Mouse (Mus musculus) layer of hippocampus, postnatal 36 days (tissue): ENCODE results near the gene Pum1. TPM values are rescaled to one million over a fixed set of nuclear protein-coding genes. Genes with fewer than 3 reads are reported as not detected.

Experiments
- DNase-seq, 2 experiments: peaks; one replicate each; pipeline ENCODE4 v3.0.0; 2022
- total RNA-seq, 2 experiments: library from RNA; stranded (reverse); gene quantifications; 2 replicates each; pipeline ENCODE4 v1.2.3; 2021

Pum1 gene
- total RNA-seq, 2 experiments from 2014 or later, result 116 to 126 TPM

DNA sequence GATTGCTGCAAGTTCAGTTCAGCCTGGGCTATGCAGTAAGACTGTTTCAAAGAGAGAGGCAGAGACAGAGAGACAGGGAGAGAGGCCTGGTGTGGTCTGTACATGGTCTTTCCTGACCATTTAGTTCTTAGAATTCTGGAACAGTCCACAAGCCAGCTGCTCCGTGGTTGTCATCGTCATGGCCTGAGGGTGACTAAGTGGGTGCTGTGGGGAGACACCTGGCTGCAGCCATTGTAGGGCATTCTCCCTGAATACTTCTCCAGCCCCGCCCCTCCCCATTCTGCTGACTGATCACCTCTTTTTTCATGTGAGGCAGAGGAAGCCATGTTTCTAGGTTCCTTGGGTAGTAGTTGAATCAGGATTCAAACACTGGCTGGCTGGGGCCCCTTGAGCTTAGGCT, 156.7 kb downstream of the Pum1 start:
- no peak for DNase-seq

DNA sequence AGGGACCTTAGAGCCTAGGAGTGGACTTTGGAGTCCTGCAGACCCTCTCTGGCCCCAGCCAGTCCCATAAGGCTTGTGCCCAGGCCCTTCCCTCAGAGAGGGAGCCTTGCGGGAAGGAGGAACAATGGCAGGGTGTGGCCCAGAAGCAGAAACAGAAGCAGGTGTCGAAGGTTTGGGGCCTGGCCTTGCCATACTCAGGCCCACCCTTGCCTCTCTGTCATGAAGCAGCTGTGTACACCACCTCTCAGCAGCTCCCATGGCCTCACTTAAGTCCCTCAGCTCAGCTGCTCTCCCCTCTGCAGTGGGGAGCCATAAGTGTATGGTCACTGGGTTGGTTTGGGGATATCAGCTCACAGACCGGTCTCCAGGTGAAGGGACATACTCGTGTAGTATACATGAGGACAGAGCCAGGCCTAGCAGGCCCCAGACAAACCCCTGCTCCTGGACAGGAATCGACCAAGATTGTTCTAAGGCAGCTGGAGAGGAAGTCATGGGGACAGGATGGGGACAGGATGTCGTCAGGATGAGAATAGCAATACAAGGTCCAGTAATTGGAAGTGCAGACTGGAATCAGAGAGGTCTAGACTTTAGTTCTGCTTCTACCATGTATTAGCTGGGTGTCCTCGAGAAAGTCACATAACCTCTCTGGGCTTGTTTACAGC, 157.6 kb downstream of the Pum1 start:
- DNase-seq, result no peak

DNA sequence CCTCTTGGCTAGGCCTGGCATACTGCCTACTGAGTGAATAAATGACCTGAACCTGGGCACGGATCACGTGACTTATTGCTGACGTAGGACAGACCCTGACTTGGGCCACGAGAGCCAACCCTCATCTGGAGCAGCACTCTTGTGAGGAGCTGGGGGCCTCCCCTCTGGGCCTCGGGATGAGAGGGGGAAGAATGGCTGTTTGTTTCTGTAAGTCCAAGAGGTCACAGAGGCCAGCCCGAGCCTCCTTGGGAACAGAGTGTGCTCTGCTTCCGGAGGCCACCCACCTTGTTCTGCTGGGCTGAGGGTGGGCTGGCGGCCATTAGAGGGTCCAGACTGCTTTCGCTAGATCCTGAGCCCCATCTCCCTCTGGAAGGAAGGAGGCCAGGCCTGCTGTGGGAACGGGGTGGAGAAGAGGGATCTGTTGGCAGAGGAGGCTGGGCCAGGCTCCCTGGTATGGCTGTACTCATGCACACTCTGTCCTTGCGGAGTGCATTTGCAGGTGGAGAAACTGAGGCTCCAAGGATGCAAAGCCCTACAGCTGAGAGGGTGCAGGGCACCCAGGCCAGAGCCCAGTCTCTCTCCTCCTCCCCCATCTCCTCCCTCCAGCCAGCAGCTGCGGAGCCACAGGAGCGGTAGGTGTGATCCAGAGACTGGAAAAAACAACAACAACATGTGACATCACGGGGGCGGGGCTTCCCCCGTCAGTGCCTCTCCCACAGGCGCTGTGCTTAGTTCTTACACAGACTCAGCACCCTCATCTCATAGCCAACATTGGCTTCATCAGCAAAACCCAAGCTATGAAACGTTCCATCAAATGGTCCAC, 165.9 kb downstream of the Pum1 start:
- peak in 1 of 2 experiments; percentile 37 for DNase-seq

Other genes with a start within 250 kb of the Pum1 start
- 10 to 100 TPM; 37.4 to 39.2 TPM for gene Nkain1, start 89.1 kb upstream of the Pum1 start, total RNA-seq
- gene Sdc3, start 129.2 kb downstream of the Pum1 start, total RNA-seq, result 100 to 1,000 TPM; 127 to 136 TPM
- 10 to 100 TPM; 30.3 to 31.0 TPM for gene Laptm5, start 249.8 kb downstream of the Pum1 start, total RNA-seq